Mouse (Mus musculus) frontal cortex, adult 2 months (tissue): ENCODE results near the gene C1qtnf12. TPM values are rescaled to one million over a fixed set of nuclear protein-coding genes. Genes with fewer than 3 reads are reported as not detected.

Source experiments
- DNase-seq, 2 experiments: peaks; one replicate each; pipeline ENCODE4 v3.0.0; 2022; ENCODE audit warnings: low spot score in 1 of 2; ENCODE audit errors: extremely low spot score in 1 of 2
- polyA plus RNA-seq: library from polyadenylated mRNA; depleted of rRNA; stranded (reverse); fragments of >200 nt; gene quantifications from 2 replicates; pipeline ENCODE4 v1.2.3, GENCODE M21; 2012; rRNA removed

C1qtnf12 gene
- polyA plus RNA-seq, 1 experiment: 17.1 TPM

GRCm38 (mm10) chr4:155992906-155993547 is 30.9 kb downstream of the C1qtnf12 start:
- DNase-seq: peak; percentile 93 to 98

DNA sequence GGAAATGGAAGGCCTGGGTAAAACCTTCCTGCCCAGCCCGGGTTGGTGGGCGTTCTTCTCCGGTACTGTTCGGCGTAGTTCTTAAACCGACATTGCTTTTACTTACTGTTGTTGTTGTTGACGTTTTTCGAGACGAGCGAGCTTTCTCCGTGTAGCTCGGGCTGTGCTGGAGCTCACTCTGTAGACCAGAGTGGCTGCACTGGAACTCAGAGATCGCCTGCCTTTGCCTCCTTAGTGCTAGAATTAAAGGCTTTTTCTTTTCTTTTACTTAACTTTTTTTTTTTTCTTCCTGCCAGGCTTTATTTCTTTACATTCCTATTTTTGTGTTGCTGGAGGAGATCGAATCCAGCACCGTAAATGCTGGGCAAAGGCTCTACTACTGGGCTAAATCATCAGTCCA is 31.5 kb downstream of the C1qtnf12 start:
- no peak for DNase-seq

DNA sequence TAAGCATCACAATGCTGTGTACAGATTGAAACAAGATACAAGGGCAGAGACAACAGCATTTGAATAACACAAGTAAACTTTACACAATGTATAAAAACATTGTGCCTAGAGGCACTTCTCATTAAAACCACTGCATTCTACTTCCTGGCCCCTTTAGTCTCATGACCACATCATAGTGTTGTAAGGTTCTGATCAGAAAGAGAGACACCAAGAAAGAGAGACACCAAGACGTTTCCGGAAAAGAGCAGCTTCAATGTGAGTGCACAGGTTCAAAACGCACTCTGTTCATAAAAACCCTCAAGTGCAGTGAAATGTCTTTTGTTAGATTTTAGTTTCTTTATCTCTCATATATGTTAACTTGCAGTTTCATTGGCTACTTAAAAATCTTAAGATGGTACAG is 42.0 kb downstream of the C1qtnf12 start:
- DNase-seq: no peak

DNA sequence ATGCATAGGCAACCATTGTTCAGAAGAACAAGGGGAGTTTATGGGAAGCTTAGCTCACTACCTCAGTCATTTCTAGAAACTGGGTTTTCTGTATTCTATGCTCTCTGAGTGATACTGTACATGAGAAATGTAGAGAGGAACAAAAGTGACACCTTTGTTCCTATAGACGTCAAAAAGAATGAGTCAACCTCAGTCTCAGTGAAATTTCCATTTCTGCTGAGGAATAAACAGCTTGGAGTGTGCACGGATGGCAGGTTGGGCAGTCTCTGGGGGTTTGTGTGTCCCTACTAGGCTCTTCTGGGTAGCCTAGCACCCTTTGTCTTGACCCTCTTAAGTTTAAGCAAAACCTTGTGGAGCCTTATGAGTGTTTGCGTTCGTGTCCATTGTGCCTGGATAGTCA is 46.3 kb downstream of the C1qtnf12 start:
- DNase-seq: no peak

- peak in 1 of 2 experiments; percentile 57 for DNase-seq
Observed at GRCm38 (mm10) chr4:156013637-156014036, 51.5 kb downstream of the C1qtnf12 start, which contains the start of gene Tnfrsf4. TSS of gene Tnfrsf4 (plus strand) at chr4:156013843.

- DNase-seq: no peak
Observed at GRCm38 (mm10) chr4:156014436-156014835, 52.3 kb downstream of the C1qtnf12 start.

Other genes starting within 250 kb of the C1qtnf12 start
- gene Tmem240, start 227.5 kb upstream of the C1qtnf12 start, polyA plus RNA-seq: 62.9 and 63.6 TPM in 2 replicates
- 88.4 and 95.8 TPM in 2 replicates for gene Atad3a, start 201.2 kb upstream of the C1qtnf12 start, polyA plus RNA-seq
- 30.7 and 31.8 TPM in 2 replicates for gene Vwa1, start 187.6 kb upstream of the C1qtnf12 start, polyA plus RNA-seq
- 24.2 and 26.8 TPM in 2 replicates for gene Tmem88b, start 176.4 kb upstream of the C1qtnf12 start, polyA plus RNA-seq
- gene Ankrd65, start 171.9 kb upstream of the C1qtnf12 start, polyA plus RNA-seq: not detected in 2 replicates
- 101 and 116 TPM in 2 replicates for gene Mrpl20, start 159.4 kb upstream of the C1qtnf12 start, polyA plus RNA-seq
- 127 and 144 TPM in 2 replicates for gene Ccnl2, start 149.8 kb upstream of the C1qtnf12 start, polyA plus RNA-seq
- 126 and 131 TPM in 2 replicates for gene Aurkaip1, start 131.0 kb upstream of the C1qtnf12 start, polyA plus RNA-seq
- gene Mxra8, start 122.6 kb upstream of the C1qtnf12 start, polyA plus RNA-seq: 19.0 and 19.3 TPM in 2 replicates
- gene Dvl1, start 114.9 kb upstream of the C1qtnf12 start, polyA plus RNA-seq: 129 and 134 TPM in 2 replicates
- gene Tas1r3, start 99.0 kb upstream of the C1qtnf12 start, polyA plus RNA-seq: 0.36 and 0.38 TPM in 2 replicates
- gene Cptp, start 92.9 kb upstream of the C1qtnf12 start, polyA plus RNA-seq: 19.6 and 22.3 TPM in 2 replicates
- gene Ints11, start 92.8 kb upstream of the C1qtnf12 start, polyA plus RNA-seq: 36.9 and 41.1 TPM in 2 replicates
- gene Pusl1, start 70.5 kb upstream of the C1qtnf12 start, polyA plus RNA-seq: 86.6 and 87.9 TPM in 2 replicates
- gene Acap3, start 70.5 kb upstream of the C1qtnf12 start, polyA plus RNA-seq: 101 and 109 TPM in 2 replicates
- 69.5 and 70.8 TPM in 2 replicates for gene Ube2j2, start 18.5 kb upstream of the C1qtnf12 start, polyA plus RNA-seq
- gene B3galt6, start 30.3 kb downstream of the C1qtnf12 start, polyA plus RNA-seq: 9.7 and 10.6 TPM in 2 replicates
- 123 and 128 TPM in 2 replicates for gene Sdf4, start 30.6 kb downstream of the C1qtnf12 start, polyA plus RNA-seq
- gene Tnfrsf4, start 51.5 kb downstream of the C1qtnf12 start, polyA plus RNA-seq: 3.6 and 5.9 TPM in 2 replicates
- gene Tnfrsf18, start 63.8 kb downstream of the C1qtnf12 start, polyA plus RNA-seq: 0.22 and 0.27 TPM in 2 replicates
- 0.04 and 0.06 TPM in 2 replicates for gene Ttll10, start 97.1 kb downstream of the C1qtnf12 start, polyA plus RNA-seq
- 34.8 and 38.7 TPM in 2 replicates for gene 9430015G10Rik, start 147.7 kb downstream of the C1qtnf12 start, polyA plus RNA-seq
- gene Rnf223, start 168.2 kb downstream of the C1qtnf12 start, polyA plus RNA-seq: 1.5 and 2.5 TPM in 2 replicates
- gene Agrn, start 235.2 kb downstream of the C1qtnf12 start, polyA plus RNA-seq: 198 and 200 TPM in 2 replicates
- 8.9 and 10.4 TPM in 2 replicates for gene Isg15, start 238.5 kb downstream of the C1qtnf12 start, polyA plus RNA-seq
- gene AW011738, start 241.0 kb downstream of the C1qtnf12 start, polyA plus RNA-seq: 5.2 and 5.4 TPM in 2 replicates